Mouse (Mus musculus) adrenal gland, adult 8-10 months (tissue): ENCODE measurements at regions not wholly inside any gene's neighbourhood (a gene's known extent, or its start where the extent isn't known, plus 50 kb on each side); places are given as distances from the start of the nearest gene placed in this dataset.

Source experiments
- DNase-seq: peaks from one replicate; pipeline ENCODE4 v3.0.0; 2022

DNA sequence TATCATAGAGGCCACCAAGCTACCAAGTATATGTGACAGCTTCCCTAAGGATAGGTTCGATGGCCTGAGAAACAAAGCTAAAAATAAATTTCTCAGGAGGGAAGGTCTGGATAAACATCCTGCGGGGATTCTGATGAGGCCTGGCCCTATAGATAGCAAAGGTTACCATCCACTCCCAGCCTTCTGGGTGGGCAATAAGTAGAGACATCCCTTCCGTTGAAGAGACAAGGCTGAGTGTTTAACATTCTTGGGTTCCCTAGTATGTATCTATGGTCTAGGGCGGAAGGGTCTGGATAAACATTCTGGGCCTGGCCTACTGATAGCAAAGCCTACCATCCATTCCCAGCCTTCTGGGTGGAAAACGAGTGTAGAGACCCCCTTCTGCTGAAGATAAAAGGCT is 180.5 kb upstream of the Dlk1 start:
- no peak for DNase-seq

DNA sequence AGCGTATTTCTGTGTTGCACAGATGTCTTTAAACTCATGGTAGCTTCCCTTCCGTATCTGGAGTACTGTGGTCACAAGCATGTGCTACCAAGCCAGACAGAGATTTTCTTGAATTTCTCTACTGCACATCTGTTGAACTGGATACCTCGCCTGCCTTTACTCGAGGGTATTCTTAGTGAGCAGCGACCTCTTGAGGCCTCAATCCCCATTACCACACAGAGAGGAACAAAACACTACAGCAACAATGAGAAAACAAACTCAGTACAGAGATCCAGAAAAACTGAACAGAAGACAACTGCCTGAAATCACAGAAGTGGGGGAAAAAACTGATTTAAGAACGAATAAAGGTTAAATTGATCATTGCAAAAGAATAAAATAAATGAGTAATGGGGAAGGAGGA is 137.8 kb upstream of the Dlk1 start:
- no peak for DNase-seq

DNA sequence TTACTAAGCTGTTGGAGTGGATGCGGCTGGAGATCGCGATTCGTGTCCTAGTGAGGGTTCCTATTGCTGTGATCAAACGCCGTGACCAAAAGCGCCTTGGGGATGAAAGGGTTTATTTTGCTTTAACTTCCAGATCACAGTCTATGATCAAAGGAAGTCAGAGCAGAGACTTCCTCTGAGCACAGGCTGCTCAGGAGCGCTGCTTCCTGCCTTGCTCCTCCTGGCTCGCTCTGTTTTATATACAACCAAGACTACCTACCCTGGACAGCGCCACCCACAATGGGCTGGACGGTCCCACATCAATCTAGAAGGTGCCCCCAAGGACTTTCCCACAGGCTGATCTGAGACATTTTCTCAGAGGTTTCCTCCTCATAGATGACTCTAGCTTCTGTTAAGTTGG is 126.6 kb upstream of the Dlk1 start:
- no peak for DNase-seq

DNA sequence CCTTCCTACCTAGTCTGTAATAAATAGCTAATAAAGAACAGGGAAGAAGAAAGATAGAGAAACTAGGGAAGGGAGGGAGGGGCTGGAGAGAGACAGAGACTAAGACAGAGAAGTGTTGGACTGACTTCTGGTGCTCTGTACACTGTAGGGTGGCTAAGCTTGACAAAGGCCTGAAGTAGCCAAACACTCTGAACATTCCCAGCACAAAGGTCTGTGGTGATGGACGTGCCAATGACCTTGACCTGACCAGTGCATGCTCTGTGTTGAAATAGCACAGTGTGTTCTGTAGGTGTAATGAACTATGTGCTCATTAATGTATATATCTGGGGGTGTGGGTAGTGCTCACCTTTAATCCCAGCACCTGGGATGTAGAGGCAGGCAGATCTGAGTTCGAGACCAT is 81.3 kb upstream of the Dlk1 start:
- DNase-seq, result no peak

DNA sequence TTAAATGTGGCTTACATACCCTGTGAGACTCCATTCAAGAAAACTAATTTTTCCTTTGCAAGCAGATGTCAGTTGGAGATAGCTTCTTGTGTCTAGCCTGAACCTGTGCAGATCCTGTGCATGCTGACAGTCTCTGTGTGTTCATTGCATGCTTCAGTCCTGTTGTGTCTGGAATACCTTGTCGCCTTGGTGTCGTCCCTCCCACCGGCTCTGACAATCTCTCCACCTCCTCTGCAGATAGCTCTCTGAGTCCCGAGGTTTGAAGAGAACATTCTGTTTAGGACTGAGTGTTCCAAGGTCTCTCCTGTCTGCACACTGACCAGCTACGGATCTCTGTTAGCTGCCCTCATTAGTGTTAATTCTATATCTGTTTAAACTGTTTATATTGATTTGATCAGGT is 66.8 kb upstream of the Dlk1 start:
- no peak for DNase-seq

DNA sequence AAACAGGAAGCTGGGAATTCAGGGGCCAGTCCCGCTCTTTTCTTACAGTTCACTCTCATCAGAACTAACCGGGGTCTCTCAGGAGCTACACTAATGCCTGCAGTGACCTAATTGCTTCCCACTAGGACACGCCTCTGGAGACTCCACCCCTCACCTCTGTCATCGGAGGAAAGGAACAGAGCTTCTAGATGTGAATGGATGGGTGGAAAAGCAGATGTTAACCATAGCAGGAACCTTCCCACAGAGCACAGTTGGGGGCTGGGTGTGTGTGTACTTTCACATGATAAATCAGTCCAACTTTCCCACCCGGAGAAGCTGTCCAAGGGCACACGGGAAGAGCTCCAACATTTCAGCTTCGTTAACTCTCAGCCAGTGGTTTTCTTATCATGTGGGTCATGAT is 63.8 kb upstream of the Dlk1 start:
- no peak for DNase-seq

DNA sequence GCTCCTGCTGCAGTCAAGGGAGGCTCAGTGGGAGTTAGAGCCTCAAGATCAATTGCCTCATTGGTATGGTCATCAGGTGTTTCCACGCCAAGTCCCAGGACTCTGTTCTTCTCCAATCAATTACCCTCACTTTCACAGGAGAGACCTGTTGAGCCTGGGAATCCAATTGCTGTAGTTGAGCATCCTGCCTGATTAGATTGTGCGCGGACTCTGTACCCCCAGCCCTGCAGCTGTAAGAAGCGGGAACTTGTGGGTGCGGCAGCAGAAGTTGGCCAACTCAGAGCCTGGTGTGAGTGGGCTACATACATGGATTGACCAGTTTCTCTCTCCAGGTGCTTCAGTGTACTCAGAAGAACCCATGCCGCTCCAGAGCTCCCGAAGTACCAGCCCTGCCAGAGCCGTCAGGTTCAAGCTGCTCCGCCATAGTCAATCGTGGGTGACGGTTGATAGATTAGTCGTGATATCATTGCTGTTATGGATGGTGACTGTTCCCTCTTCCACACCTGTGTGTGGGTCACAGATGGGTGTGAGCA is 62.2 kb upstream of the Dlk1 start:
- no peak for DNase-seq

DNA sequence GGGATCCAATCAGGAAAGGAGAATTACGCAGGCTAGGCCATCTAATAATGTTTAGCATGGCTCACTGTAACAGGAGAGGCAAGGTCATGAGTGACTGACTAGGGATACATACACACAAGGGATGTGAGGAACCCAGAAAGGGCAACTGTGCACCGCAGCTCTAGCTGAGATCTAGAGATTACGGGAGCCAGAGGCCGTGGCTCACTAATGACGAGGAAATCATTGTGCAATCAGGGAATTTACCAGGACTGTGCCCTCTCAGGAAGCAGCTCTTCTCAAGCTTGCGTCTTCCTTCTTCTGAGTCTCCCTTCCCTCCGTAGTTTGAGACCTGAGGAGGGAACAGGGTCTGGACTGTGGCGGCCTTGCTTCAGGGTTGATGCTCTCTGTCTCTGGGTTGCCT is 61.6 kb upstream of the Dlk1 start:
- DNase-seq, result no peak

DNA sequence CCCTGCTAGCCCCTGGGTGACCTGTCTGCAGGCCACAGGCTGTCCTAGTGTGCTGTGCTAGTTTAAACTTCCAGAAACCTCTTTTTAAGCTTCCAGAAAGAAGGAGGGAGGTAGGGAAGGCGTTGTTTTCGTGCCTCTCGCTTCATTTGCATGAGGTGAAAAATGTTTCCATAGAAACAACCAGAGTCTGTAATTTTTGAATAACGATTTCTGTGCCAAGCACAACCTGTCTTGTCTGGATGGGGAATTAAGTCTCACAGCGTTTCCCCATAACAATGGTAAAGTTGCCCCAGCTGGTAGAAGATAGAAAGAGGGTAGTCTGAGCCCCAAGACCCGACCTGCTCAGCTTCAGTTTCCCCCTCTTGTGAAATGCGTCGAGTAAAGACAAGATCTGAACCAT is 59.3 kb upstream of the Dlk1 start:
- no peak for DNase-seq

DNA sequence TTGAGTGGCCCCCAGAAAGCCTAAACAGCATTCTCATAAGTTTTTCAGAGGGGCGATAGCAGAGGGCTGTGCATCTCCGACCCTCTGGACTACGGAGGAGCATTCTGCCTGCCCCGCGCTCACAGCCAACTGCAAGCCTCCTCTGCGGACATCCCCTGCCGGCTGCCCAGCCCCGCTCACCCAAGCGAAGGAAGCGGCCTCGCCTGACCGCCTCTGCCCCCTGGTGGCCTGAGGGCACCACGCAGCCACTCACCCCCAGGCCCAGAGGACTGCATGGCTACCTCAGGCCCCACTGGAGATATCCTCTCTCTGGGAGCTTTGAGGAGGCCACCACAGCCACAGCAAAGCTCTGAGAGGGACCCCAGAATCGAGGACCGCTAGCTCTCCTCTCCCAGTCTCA is 58.8 kb upstream of the Dlk1 start:
- no peak for DNase-seq

DNA sequence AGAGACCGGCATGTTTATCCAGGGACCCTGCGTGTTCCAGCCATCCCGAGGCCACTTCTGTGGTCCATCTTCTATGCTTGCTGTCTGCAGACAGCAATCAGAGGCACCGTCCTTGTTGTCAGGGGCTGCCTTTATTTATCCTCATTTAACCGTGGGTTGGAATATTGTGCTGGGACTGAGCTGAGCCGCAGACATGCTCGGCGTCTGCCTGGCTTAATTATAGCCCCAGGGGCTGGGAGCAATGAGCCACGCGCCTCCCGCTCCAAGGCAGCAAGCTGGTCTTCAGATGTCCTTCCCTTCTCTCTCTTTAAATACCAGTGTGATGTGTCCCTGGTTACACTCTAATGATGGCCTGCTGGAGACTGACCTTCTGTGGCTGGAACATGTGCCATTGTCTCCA is 58.2 kb upstream of the Dlk1 start:
- no peak for DNase-seq

DNA sequence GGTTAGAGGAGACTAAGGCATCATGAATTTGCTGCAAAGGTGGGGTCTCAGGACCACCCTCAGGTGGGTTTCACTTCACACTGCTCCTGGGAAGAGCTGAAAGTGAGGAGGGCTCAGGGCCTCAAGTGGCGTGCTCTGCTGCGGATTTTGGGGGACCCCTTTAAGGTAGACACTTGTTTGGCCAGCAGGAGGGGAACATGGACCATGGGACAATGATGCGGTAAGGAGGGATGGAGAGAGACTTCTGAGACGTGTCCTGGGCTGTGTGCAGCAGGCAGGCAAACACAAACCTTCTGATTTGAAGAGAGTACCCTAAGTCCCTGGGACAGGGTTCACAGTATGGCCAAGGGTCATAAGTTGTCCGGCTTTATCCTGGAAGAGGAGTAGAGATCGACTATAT is 56.0 kb upstream of the Dlk1 start:
- DNase-seq, result no peak

DNA sequence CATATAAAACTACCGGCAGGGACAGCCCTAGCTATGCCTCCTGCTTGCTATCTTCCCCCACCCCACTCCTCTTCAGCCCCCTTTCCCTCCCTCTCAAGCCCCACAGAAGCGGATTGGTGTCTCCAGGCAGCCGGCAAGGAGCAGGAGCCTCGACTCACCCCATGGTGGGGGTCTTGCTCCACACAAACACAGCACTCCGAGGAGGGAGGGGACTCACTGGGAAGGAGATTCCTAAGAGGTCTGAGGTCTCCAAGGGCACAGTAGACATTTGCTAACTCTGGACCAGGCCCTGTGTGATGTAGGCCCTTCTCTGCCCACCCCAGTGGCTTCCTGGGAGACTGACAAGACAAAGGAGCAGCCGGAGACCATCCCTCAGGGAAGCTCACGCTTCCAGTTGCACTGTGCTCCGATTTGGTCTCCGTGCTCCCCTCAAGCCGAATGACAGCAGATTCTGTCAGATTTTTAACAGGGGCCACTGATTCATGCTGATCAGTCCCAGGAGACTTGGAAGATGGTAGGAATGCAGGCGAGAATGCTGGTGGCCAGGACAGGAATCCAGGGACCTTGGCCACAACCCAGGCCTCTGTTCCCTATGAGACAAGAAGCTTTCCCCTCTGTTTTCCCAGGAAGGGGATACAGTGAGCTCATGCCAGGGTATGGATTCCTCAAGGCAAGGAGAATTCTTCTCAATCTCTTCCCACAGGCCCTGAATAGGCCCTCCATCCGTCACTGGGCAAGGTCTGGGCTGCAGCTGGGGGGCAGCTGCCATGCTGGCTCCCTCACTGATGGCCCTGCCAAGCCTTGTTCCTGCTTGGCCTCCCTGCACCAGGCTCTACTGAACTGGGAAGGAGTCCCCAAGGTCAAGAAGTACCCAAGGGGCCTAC is 55.2 kb upstream of the Dlk1 start:
- DNase-seq, result no peak

DNA sequence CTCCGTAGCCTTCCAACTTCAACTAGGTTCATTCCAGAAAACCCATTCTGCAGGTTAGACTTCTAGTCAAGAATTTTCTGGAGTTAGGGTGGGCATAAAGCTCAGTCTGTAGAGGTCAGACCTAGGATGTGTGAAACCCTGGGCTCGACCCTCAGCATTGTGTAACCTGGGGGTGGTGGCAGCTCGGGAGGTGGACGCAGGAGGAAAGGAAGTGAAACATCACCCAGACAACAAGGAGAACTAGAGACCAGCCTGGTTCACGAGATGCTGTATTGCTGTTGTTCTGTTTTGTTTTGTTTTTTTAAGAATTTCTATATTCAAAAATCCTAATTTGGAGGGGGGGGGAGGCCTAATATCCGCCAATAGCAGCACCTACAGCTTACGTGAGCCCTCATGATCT is 54.1 kb upstream of the Dlk1 start:
- DNase-seq, result no peak

DNA sequence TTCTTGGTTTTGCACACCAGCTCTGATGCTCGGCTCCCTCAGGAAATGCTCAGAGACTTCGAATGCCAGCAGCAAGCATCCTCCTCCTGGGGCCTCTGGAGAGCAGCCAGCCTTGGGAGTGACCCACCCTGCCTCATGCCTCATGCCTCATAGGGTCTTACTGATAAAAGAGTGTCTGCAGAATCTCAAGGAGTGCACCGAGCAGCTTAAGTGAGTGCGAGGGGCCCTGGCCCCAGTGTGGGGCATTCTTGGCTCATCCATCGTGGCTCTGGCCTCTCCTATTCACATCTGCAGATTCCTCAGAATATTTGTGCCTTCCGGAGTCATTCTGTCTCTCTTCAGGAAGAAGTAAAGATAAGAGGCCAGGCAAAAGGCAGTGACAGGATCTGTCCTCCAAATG is 53.7 kb upstream of the Dlk1 start:
- no peak for DNase-seq

DNA sequence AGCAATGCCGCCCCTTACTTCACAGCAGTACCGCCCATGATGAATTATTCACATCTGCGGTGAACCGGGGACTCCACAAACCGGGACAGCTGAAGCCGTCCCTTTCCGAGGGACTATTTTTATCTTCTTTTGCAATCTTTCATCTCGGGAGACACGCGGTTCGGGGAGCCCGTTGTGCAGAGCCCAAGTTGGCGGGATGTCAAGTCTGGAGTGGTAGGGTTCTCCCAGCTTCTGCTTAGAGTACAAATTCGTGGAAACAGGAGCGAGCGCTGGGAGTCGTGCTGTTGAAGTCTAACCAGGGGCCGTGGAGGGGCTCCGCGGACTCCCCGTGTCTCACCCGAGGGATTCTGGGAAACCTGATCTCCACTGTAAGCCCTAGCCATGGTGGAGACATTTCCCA is 53.0 kb upstream of the Dlk1 start:
- DNase-seq, result peak; percentile 68

DNA sequence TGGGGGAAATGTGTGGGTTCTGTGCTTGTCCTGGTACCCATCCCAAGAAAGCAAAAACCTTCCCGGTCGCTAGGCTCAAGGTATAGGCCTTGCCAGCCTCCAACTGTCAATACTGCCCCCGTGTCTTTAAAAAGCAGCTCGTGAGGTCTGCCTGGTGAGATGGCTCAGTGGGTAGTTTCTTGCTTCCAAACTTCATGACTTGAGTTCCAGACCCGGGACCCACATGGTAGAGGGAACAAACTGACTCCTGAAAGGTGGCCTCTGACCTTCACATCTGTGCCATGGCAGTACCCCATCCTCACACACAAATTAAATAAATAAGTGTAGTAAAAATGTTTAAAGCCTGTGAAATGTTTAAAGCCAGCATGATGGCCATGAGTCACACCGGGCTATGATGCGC is 52.6 kb upstream of the Dlk1 start:
- no peak for DNase-seq

DNA sequence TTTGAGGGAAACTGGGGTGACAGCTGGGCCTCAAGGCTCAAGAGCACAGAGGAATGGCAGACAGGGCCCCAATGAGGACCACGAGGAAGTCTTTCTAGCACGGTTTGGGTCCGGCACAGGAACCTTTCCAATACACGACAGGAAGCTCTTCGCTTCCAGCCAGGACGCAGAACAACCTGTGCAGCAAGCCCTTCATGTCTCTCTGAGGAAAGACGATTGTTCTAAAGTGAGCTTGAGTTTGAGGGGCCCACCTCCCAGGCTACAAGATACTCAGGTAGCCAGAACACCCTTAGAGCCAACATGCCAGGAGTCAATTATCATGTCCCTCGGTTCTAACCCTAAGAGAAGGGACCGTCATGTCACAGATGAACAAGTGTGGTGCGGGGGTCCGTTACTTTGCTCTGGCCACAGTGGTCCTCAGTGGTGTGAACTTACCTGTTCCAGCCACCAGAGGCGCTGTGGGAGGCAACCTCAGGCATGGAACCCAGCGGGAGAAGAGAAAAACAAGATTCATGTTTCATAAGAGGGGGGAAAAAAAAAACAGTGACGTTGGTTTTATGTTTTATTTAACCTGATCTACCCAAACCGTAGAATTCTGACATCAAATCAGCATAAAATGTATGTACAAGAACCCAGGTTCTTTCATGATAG is 51.6 kb upstream of the Dlk1 start:
- no peak for DNase-seq

DNA sequence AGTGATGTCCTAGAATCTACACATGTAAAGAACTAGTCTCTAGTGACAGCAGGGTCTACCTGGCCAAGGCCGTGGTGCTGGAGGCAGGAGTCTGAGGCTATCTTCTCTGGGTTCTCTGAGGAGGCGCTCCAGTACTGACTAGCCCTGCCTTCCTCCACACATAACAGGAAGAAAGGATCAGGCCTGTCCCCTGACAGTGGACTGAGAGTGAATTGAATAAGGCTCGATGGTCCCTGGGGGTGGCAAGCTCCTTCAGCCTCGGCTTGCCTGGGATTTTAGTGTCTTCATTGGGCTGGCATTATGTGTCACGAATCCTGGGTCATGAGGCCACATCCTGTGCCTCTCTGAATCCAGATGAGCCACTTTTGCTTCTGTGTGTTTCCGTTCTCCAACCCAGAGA is 50.9 kb upstream of the Dlk1 start:
- DNase-seq, result no peak

DNA sequence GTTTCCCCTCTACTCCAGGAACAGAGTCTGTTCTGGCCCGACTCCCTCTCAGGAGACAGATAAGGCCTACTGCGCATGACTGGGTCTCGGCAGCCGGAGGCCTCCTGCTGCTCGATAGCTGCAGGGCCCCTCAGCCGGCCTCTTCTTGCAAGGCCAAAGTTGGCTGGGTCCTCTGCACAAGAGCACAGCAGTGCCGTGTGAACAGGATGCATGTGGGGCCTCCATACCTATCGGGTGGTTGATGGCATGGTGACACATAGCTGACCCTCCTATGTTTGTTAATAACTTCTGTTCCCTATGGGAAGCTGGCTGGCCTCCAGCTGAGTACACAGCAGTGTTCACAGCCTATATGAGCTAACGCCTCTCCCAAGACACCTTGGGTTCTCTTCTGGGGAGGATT is 50.4 kb upstream of the Dlk1 start:
- no peak for DNase-seq
